Mouse (Mus musculus) liver, adult 2 months (tissue): ENCODE results near the gene Itgb5. TPM values are rescaled to one million over a fixed set of nuclear protein-coding genes. Genes with fewer than 3 reads are reported as not detected.

ENCODE experiments used
- DNase-seq: peaks from one replicate; pipeline ENCODE4 v3.0.0-alpha.2; 2011; ENCODE audit warnings: low read depth, low spot score; ENCODE audit errors: extremely low read depth
- H3K27ac ChIP-seq: fragments of 200-500 bp; replicated peaks from 2 replicates; pipeline ENCODE4 v1.5.1; 2012; ENCODE audit warnings: low read depth, mild to moderate bottlenecking, control low read depth, inconsistent platforms, low read length; ENCODE audit not compliant: insufficient read depth
- H3K27me3 ChIP-seq: fragments of 200-500 bp; 2 replicates; pipeline ENCODE4 v1.6.1; 2012; ENCODE audit warnings: mild to moderate bottlenecking, moderate library complexity, low read length, inconsistent platforms; ENCODE audit not compliant: control insufficient read depth, insufficient read depth
- H3K36me3 ChIP-seq: fragments of 200-500 bp; 2 replicates; pipeline ENCODE4 v1.6.1; 2012; ENCODE audit warnings: low read length, inconsistent platforms; ENCODE audit not compliant: control insufficient read depth, insufficient read depth
- H3K4me1 ChIP-seq: fragments of 200-500 bp; 2 replicates; pipeline ENCODE4 v1.6.1; 2011; ENCODE audit warnings: low read length; ENCODE audit not compliant: control insufficient read depth, insufficient read depth
- H3K4me3 ChIP-seq: fragments of 200-500 bp; 2 replicates; pipeline ENCODE4 v1.5.1; 2011; ENCODE audit warnings: low read depth, mild to moderate bottlenecking, control low read depth, low read length, moderate library complexity; ENCODE audit not compliant: insufficient read depth
- H3K79me2 ChIP-seq: fragments of 200-500 bp; 2 replicates; pipeline ENCODE4 v1.6.1; 2012; ENCODE audit warnings: inconsistent platforms, mild to moderate bottlenecking, low read length, moderate library complexity; ENCODE audit not compliant: control insufficient read depth, insufficient read depth
- H3K9ac ChIP-seq: fragments of 200-500 bp; 2 replicates; pipeline ENCODE4 v1.6.1; 2012; ENCODE audit warnings: low read depth, mild to moderate bottlenecking, control low read depth, inconsistent platforms, low read length
- CTCF ChIP-seq: fragments of 200-500 bp; IDR thresholded peaks from 2 replicates; pipeline ENCODE4 v1.5.1; 2011; ENCODE audit warnings: low read depth, low read length, control low read depth
- POLR2A ChIP-seq: fragments of 200-500 bp; IDR thresholded peaks from 2 replicates; pipeline ENCODE4 v1.6.1; 2011; ENCODE audit warnings: low read length, control low read depth; ENCODE audit not compliant: insufficient read depth; ENCODE audit errors: extremely low read depth
- WGBS: fragments of 180-500 bp; shearing (Covaris S2); methylation state at CpG from one replicate; pipeline ENCODE4 v1.1.7; 2018; 5-methylcytosine and 5-hydroxymethylcytosine counted together
- polyA plus RNA-seq: library from polyadenylated mRNA; depleted of rRNA; stranded (reverse); fragments of >200 nt; gene quantifications from 2 replicates; pipeline ENCODE4 v1.2.3, GENCODE M21; 2012
- total RNA-seq: library from RNA; depleted of rRNA; stranded (reverse); fragments of >200 nt; gene quantifications from 2 replicates; pipeline ENCODE4 v1.2.3, GENCODE M21; 2014

Itgb5 gene
- total and polyA plus RNA-seq, 2 experiments, result 36.1 to 54.6 TPM

DNA sequence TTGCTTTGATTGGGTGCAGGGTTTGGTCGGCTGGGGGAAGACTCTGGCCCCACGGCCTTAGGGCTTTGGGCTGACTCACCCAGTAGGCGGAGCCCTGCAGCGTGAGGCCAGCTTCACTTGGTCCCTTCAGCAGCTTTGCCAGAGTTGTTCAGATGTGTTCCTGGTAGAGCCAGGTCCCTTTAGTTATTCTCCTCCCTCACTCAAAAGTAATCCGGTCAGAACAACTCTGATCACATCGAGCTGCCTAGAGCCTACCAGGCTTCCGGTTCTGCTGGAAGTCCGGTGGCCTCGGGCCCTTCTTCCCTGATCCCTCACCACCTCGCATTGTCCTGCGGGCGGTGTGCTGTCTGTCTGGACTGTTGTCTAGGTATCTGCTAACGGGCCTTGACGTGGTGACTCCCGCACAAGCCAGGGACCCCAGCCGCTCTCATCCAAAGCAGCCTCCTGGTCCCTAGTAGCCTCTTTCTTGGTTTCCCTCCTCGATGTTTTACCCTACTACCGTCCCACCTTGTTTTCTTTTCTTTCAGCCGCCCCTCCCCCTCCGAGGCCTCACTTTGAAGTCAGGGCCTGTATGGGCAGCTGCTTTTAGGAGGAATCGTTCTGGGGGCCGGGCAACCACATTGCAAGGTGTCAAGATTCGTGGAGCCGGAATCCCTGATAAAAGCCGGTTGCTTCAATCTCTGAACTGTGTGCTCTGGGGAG lies 4.5 kb downstream of the Itgb5 start:
- Histone ChIP-seq H3K79me2 (peaks cover 19% of the 10 kb centered on the region), H3K4me1 (peaks cover 31% of the 10 kb centered on the region), H3K27me3 (no peaks in the 10 kb centered on the region), H3K4me3 (peak overlapping the region; percentile 19; the same call in 1 of the 2 replicates), H3K9ac (peak overlapping the region; percentile 27), H3K27ac (peak overlapping the region; percentile 11; the same call in 1 of the 2 replicates), H3K36me3 (no peaks in the 10 kb centered on the region)
- peak; percentile 79 for DNase-seq
- peak; percentile 49 for TF ChIP-seq CTCF
- no peak for TF ChIP-seq POLR2A
- 8% methylated on average over 25 of the region's 25 CpGs for WGBS

DNA sequence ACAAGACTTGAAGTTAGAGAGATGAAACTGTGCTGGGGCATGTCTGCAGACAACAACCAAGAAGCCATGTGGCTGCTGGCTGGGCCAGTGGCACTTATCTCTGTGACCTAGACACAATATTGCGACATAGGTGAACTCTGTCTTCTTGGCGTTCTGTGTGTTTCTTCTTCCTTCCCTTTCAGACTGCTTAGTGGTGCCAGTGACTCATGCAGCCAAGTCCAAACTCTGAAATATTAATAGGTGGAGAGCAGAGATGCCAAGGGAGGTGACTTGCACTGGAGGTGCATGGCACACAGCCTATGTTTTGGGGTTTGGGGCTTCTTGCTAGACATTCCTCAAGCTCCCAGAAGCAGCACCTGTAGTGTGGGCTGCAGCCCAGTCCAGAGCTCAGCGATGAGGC lies 7.2 kb downstream of the Itgb5 start:
- WGBS, result 18% methylated on average over 3 of the region's 3 CpGs

DNA sequence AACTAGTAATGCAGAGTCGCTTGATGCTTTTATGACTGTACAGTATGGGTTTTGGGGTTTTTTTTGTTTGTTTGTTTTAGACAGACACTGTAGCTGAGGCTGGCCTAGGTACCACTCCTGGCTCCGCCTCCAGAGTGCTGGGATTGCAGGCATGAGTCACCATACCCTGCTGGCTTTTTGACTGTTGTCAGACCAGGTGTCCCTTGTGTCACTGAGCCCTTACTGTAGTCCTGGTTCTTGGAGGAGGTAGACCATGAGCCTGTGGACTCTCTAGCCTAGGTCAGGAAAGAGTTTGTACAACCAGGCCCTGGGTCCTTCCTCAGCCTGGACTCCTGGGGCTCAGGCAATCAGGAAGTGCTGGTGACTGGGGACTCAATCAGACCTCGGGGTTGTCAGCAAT lies 7.7 kb downstream of the Itgb5 start:
- WGBS, result 42% methylated on average over 3 of the region's 3 CpGs
- peak overlapping the region; percentile 40 for H3K27ac ChIP-seq
- DNase-seq, result peak; percentile 77
- H3K27me3 ChIP-seq, result no peaks in the 10 kb centered on the region
- H3K4me1 ChIP-seq, result peaks cover 26% of the 10 kb centered on the region
- no peaks in the 10 kb centered on the region for H3K36me3 ChIP-seq
- H3K79me2 ChIP-seq, result peaks cover 33% of the 10 kb centered on the region
- TF ChIP-seq POLR2A, result no peak
- TF ChIP-seq CTCF, result no peak
- H3K9ac ChIP-seq, result no peak overlapping the region
- no peak overlapping the region for H3K4me3 ChIP-seq

More for the DNA sequence above, 7.2 kb downstream of the Itgb5 start:
- Histone ChIP-seq H3K36me3 (no peaks in the 10 kb centered on the region), H3K27ac (peak overlapping the region; percentile 40), H3K79me2 (peaks cover 33% of the 10 kb centered on the region), H3K4me3 (no peak overlapping the region), H3K27me3 (no peaks in the 10 kb centered on the region), H3K9ac (no peak overlapping the region), H3K4me1 (peaks cover 26% of the 10 kb centered on the region)
- peak; percentile 98 for DNase-seq
- no peak for TF ChIP-seq CTCF
- TF ChIP-seq POLR2A, result no peak

DNA sequence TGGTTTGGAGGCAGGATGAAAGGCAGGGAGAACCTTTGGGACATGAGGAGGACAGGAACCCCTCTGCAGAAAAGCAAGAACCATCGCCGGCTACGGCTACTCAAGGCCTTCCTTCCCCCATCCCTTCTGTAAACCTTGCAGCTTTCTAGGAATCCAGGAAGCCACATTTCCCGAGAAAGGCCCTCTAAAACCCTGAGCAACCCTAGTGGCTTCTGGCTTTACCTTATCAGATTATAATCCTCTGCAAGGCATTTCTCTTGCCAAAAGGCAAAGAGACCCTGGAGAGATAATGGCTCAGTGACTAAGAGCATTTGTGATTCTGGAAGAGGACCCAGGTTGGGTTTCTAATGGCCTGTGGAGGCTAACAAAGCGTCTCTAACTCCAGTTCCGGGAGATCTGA lies 11.2 kb downstream of the Itgb5 start:
- no peak overlapping the region for H3K4me3 ChIP-seq
- H3K36me3 ChIP-seq, result no peaks in the 10 kb centered on the region
- no peak for DNase-seq
- H3K27me3 ChIP-seq, result no peaks in the 10 kb centered on the region
- no peak overlapping the region for H3K9ac ChIP-seq
- H3K4me1 ChIP-seq, result peaks cover 19% of the 10 kb centered on the region
- H3K79me2 ChIP-seq, result peaks cover 30% of the 10 kb centered on the region
- WGBS, result 69% methylated on average over 6 of the region's 6 CpGs
- no peak overlapping the region for H3K27ac ChIP-seq
- TF ChIP-seq POLR2A (no peak), CTCF (no peak)

DNA sequence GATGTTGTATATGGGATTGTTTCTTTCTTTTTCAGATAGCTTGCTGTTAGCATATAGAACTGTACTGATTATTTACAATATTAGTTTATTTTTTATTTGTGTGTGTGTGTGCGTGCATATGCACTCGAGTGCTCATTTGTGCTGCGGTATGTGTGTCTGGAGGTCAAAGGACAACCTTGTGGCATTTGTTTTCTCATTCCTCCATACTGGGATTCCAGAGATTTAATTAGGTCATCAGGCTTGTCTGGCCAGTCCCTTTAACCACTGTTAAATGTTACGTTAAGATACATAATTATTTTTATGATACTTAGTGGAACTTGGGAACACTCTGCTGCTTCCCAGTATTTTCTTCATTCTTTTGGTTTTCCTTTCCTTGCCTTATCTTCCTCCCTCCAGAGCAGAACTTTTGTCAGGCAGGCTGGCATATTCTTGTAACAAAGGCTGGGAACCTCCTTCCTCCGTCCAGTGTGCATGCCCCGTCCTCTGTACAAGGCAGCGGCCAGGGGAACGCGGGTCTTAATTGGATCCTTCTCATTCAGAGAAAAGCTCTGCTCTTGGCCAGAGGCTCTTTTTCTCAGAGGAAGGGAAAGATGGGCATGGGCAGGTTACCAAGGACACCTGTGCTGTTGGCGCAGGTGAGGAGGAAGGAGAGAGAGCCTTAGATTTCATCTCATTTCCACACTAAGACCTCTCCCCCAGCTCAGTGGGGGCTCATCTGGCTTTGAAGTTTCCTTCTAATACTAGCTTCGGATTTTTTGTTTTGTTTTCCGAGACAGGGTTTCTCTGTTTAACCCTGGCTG lies 12.8 kb downstream of the Itgb5 start:
- Histone ChIP-seq H3K79me2 (peaks cover 30% of the 10 kb centered on the region), H3K4me1 (peaks cover 6% of the 10 kb centered on the region), H3K27ac (no peak overlapping the region), H3K9ac (no peak overlapping the region), H3K4me3 (no peak overlapping the region), H3K27me3 (no peaks in the 10 kb centered on the region), H3K36me3 (peaks cover 5% of the 10 kb centered on the region; the same call in 1 of the 2 replicates)
- TF ChIP-seq CTCF (no peak), POLR2A (no peak)
- 58% methylated on average over 12 of the region's 12 CpGs for WGBS
- no peak for DNase-seq
